Mouse (Mus musculus) MEL (cell line): ENCODE data around the gene Bfsp2. TPM values are rescaled to one million over a fixed set of nuclear protein-coding genes. Genes with fewer than 3 reads are reported as not detected.

Experiments
- DNase-seq: peaks from one replicate; pipeline ENCODE4 v3.0.0; 2011; ENCODE audit warnings: low read depth, low spot score
- H3K27ac ChIP-seq: 2 replicates; pipeline ENCODE4 v1.5.1; 2012; ENCODE audit warnings: low read depth, mild to moderate bottlenecking, control low read depth, low read length, moderate library complexity; ENCODE audit not compliant: control insufficient read depth
- H3K27me3 ChIP-seq, 2 experiments: fragments of 150-350 bp in 1 of 2; sonication (generic) in 1 of 2; 2 replicates each; pipeline ENCODE4 v1.6.1; 2012; ENCODE audit warnings: low read length in 2 of 2, mild to moderate bottlenecking in 2 of 2, improper control_type of control experiment in 1 of 2, moderate library complexity in 1 of 2; ENCODE audit not compliant: insufficient read depth in 2 of 2, control insufficient read depth in 1 of 2
- H3K36me3 ChIP-seq, 2 experiments: 2 replicates each; pipeline ENCODE4 v1.6.1; 2012 to 2014; ENCODE audit warnings: low read length in 2 of 2, improper control_type of control experiment in 1 of 2, inconsistent platforms in 1 of 2, mild to moderate bottlenecking in 1 of 2; ENCODE audit not compliant: insufficient read depth in 2 of 2, control insufficient read depth in 1 of 2
- H3K4me1 ChIP-seq, 2 experiments: fragments of 150-350 bp in 1 of 2; sonication (generic) in 1 of 2; 2 replicates each; pipeline ENCODE4 v1.6.1; 2012; ENCODE audit warnings: low read length in 2 of 2, improper control_type of control experiment in 1 of 2, mild to moderate bottlenecking in 1 of 2; ENCODE audit not compliant: insufficient read depth in 2 of 2, control insufficient read depth in 1 of 2
- H3K4me3 ChIP-seq, 2 experiments: fragments of 150-350 bp in 1 of 2; sonication (generic) in 1 of 2; 2 replicates each; pipeline ENCODE4 v1.5.1; 2012; ENCODE audit warnings: low read depth in 2 of 2, low read length in 2 of 2, mild to moderate bottlenecking in 2 of 2, moderate library complexity in 2 of 2, control low read depth in 1 of 2, improper control_type of control experiment in 1 of 2; ENCODE audit not compliant: control insufficient read depth in 1 of 2, insufficient read depth in 1 of 2
- H3K79me2 ChIP-seq: 2 replicates; pipeline ENCODE4 v1.6.1; 2012; ENCODE audit warnings: mild to moderate bottlenecking, low read length, moderate library complexity; ENCODE audit not compliant: control insufficient read depth, poor library complexity, insufficient read depth
- H3K9ac ChIP-seq: 2 replicates; pipeline ENCODE4 v1.6.1; 2012; ENCODE audit warnings: low read depth, mild to moderate bottlenecking, control low read depth, low read length, moderate library complexity; ENCODE audit not compliant: control insufficient read depth, poor library complexity, severe bottlenecking
- H3K9me3 ChIP-seq: fragments of 150-350 bp; sonication (generic); replicated peaks from 2 replicates; pipeline ENCODE4 v1.6.1; 2012; ENCODE audit warnings: mild to moderate bottlenecking, low read length, improper control_type of control experiment, moderate library complexity; ENCODE audit not compliant: insufficient read depth
- CHD1 ChIP-seq: IDR thresholded peaks from 2 replicates; pipeline ENCODE4 v1.6.1; 2012; ENCODE audit warnings: low read depth, mild to moderate bottlenecking, inconsistent platforms, low read length, improper control_type of control experiment
- ELF1 ChIP-seq: IDR thresholded peaks from 2 replicates; pipeline ENCODE4 v1.6.1; 2014; ENCODE audit warnings: low read depth, mild to moderate bottlenecking, inconsistent platforms, low read length, improper control_type of control experiment, moderate library complexity
- EP300 ChIP-seq, 2 experiments: IDR thresholded peaks; 2 replicates each; pipeline ENCODE4 v1.6.1; 2011; ENCODE audit warnings: improper control_type of control experiment in 2 of 2, low read length in 2 of 2, low read depth in 1 of 2, mild to moderate bottlenecking in 1 of 2
- ETS1 ChIP-seq: IDR thresholded peaks from 2 replicates; pipeline ENCODE4 v1.6.1; 2012; ENCODE audit warnings: low read depth, mild to moderate bottlenecking, inconsistent platforms, low read length, improper control_type of control experiment, moderate library complexity
- GATA1 ChIP-seq: IDR thresholded peaks from 2 replicates; pipeline ENCODE4 v1.6.1; 2011; ENCODE audit warnings: low read depth, low read length, improper control_type of control experiment
- HCFC1 ChIP-seq: IDR thresholded peaks from 2 replicates; pipeline ENCODE4 v1.6.1; 2012; ENCODE audit warnings: low read depth, mild to moderate bottlenecking, inconsistent platforms, low read length, improper control_type of control experiment, moderate library complexity
- JUND ChIP-seq: IDR thresholded peaks from 2 replicates; pipeline ENCODE4 v1.6.1; 2011; ENCODE audit warnings: low read depth, mild to moderate bottlenecking, improper control_type of control experiment, low read length
- KAT2A ChIP-seq: conservative IDR thresholded peaks from 2 replicates; pipeline ENCODE4 v1.6.1; 2012; ENCODE audit warnings: low read depth, low read length, improper control_type of control experiment, inconsistent platforms
- MAFK ChIP-seq: IDR thresholded peaks from 2 replicates; pipeline ENCODE4 v1.6.1; 2011; ENCODE audit warnings: low read depth, mild to moderate bottlenecking, low read length, improper control_type of control experiment, borderline replicate concordance
- MAX ChIP-seq: IDR thresholded peaks from 2 replicates; pipeline ENCODE4 v1.6.1; 2011; ENCODE audit warnings: low read length, improper control_type of control experiment
- MAZ ChIP-seq: IDR thresholded peaks from 2 replicates; pipeline ENCODE4 v1.6.1; 2012; ENCODE audit warnings: low read depth, mild to moderate bottlenecking, inconsistent platforms, low read length, improper control_type of control experiment
- MEF2A ChIP-seq: IDR thresholded peaks from 2 replicates; pipeline ENCODE4 v1.6.1; 2014; ENCODE audit warnings: low read depth, mild to moderate bottlenecking, inconsistent platforms, low read length, improper control_type of control experiment; ENCODE audit not compliant: poor library complexity, insufficient replicate concordance, severe bottlenecking; ENCODE audit errors: extremely low read depth
- MYB ChIP-seq: IDR thresholded peaks from 2 replicates; pipeline ENCODE4 v1.6.1; 2011; ENCODE audit warnings: mild to moderate bottlenecking, low read depth, low read length, improper control_type of control experiment
- MYC ChIP-seq: IDR thresholded peaks from 2 replicates; pipeline ENCODE4 v1.6.1; 2011; ENCODE audit warnings: low read depth, mild to moderate bottlenecking, low read length, improper control_type of control experiment, moderate library complexity
- NRF1 ChIP-seq: IDR thresholded peaks from 2 replicates; pipeline ENCODE4 v1.6.1; 2014; ENCODE audit warnings: low read depth, mild to moderate bottlenecking, inconsistent platforms, low read length, improper control_type of control experiment, moderate library complexity; ENCODE audit not compliant: poor library complexity, insufficient read depth, severe bottlenecking
- POLR2AphosphoS5 ChIP-seq: IDR thresholded peaks from 2 replicates; pipeline ENCODE4 v1.6.1; 2012; ENCODE audit warnings: low read depth, borderline replicate concordance, mild to moderate bottlenecking, inconsistent platforms, low read length, moderate library complexity, mixed read lengths
- SIN3A ChIP-seq: IDR thresholded peaks from 2 replicates; pipeline ENCODE4 v1.6.1; 2012; ENCODE audit warnings: low read length, improper control_type of control experiment, inconsistent platforms
- USF1 ChIP-seq: IDR thresholded peaks from 2 replicates; pipeline ENCODE4 v1.6.1; 2014; ENCODE audit warnings: low read depth, mild to moderate bottlenecking, inconsistent platforms, low read length, improper control_type of control experiment, moderate library complexity
- USF2 ChIP-seq, 2 experiments: IDR thresholded peaks; 2 replicates each; pipeline ENCODE4 v1.6.1; 2011 to 2012; ENCODE audit warnings: improper control_type of control experiment in 2 of 2, low read length in 2 of 2, borderline replicate concordance in 1 of 2, inconsistent platforms in 1 of 2, low read depth in 1 of 2, mild to moderate bottlenecking in 1 of 2; ENCODE audit not compliant: insufficient read depth in 1 of 2
- ZC3H11A ChIP-seq: IDR thresholded peaks from 2 replicates; pipeline ENCODE4 v1.6.1; 2012; ENCODE audit warnings: low read depth, mild to moderate bottlenecking, inconsistent platforms, low read length, improper control_type of control experiment
- ZKSCAN1 ChIP-seq: IDR thresholded peaks from 2 replicates; pipeline ENCODE4 v1.6.1; 2012; ENCODE audit warnings: low read depth, mild to moderate bottlenecking, inconsistent platforms, low read length, improper control_type of control experiment, moderate library complexity
- polyA plus RNA-seq, 2 experiments: library from polyadenylated mRNA; stranded (reverse) in 1 of 2; unstranded in 1 of 2; fragments of >175 nt in 1 of 2; fragments of >200 nt in 1 of 2; gene quantifications; 2 replicates each; pipeline versions ENCODE4 v1.2.1 to v1.2.4; 2012; ENCODE audit warnings: low replicate concordance in 2 of 2, low read depth in 1 of 2; ENCODE audit not compliant: insufficient read length in 2 of 2, insufficient read depth in 1 of 2, missing spikeins in 1 of 2
- total RNA-seq: library from RNA; depleted of rRNA; stranded (reverse); fragments of 300-350 nt; gene quantifications from 2 replicates; pipeline ENCODE4 v1.2.3, GENCODE M21; 2012

Bfsp2 gene
- total and polyA plus RNA-seq, 3 experiments = 0.27 to 2.4 TPM; not detected in 1

- H3K27me3 ChIP-seq = no peaks in the 10 kb centered on the region
- DNase-seq = no peak
These were observed 11.3 kb downstream of the Bfsp2 start for GRCm38 (mm10) chr9:103468911-103469310.

GRCm38 (mm10) chr9:103465711-103466220 lies 14.5 kb downstream of the Bfsp2 start:
- H3K79me2 ChIP-seq = no peaks in the 10 kb centered on the region
- no peaks in the 10 kb centered on the region for H3K4me1 ChIP-seq
- no peak overlapping the region for H3K4me3 ChIP-seq
- H3K36me3 ChIP-seq = no peaks in the 10 kb centered on the region
- H3K9ac ChIP-seq = no peak overlapping the region
- H3K9me3 ChIP-seq = no peaks in the 10 kb centered on the region
- TF ChIP-seq ZKSCAN1 (no peak), EP300 (IDR thresholded peaks at IDR 0.05; ENCODE audit: low read depth in 1 of 2, low read length in 2 of 2) (no peak), SIN3A (no peak), USF1 (no peak), MEF2A (no peak), MAZ (no peak), GATA1 (no peak), ZC3H11A (no peak)
- no peak overlapping the region for H3K27ac ChIP-seq
- DNase-seq = no peak
- H3K27me3 ChIP-seq = no peaks in the 10 kb centered on the region

More at GRCm38 (mm10) chr9:103468911-103469310, 11.3 kb downstream of the Bfsp2 start:
- H3K9ac ChIP-seq = no peak overlapping the region
- H3K4me3 ChIP-seq = no peak overlapping the region
- no peaks in the 10 kb centered on the region for H3K36me3 ChIP-seq
- H3K79me2 ChIP-seq = no peaks in the 10 kb centered on the region
- TF ChIP-seq JUND = no peak
- no peak for TF ChIP-seq MAX
- TF ChIP-seq USF1 = no peak
- TF ChIP-seq MAFK = no peak
- TF ChIP-seq USF2 (IDR thresholded peaks at IDR 0.05; ENCODE audit: borderline replicate concordance in 1 of 2, insufficient read depth in 1 of 2, low read depth in 1 of 2, low read length in 2 of 2) = no peak
- TF ChIP-seq ETS1 = no peak
- no peak for TF ChIP-seq MYB
- TF ChIP-seq ZC3H11A = no peak
- no peak for TF ChIP-seq ELF1
- no peak for TF ChIP-seq CHD1
- TF ChIP-seq MEF2A = no peak
- TF ChIP-seq POLR2AphosphoS5 = no peak
- TF ChIP-seq MYC = no peak
- no peak for TF ChIP-seq NRF1
- TF ChIP-seq KAT2A = no peak
- TF ChIP-seq HCFC1 = no peak
- H3K27ac ChIP-seq = no peak overlapping the region
- H3K4me1 ChIP-seq = no peaks in the 10 kb centered on the region
- H3K9me3 ChIP-seq = no peaks in the 10 kb centered on the region
